Mouse (Mus musculus): ENCODE results near the gene Ccdc159. TPM values are rescaled to one million over a fixed set of nuclear protein-coding genes. Genes with fewer than 3 reads are reported as not detected.
A peak's percentile ranks its signal among the peaks of the same experiment; 100 is the strongest.

The Ccdc159 gene
- total RNA-seq, 2 experiments from 2014 or later, result 2.1 to 2.5 TPM

- no peak for DNase-seq
- intact Hi-C loops (cut with DNase I), result no loop called here
Measured at GRCm38 (mm10) chr9:21959244-21959643, 32.0 kb downstream of the Ccdc159 start.

GRCm38 (mm10) chr9:21960135-21960534 lies 32.9 kb downstream of the Ccdc159 start:
- no peak for DNase-seq
- intact Hi-C loops (cut with DNase I), result loop anchor here (2.0 kb wide), 1 partner anchor 33 kb away; the partner anchor contains the start of genes Ccdc159 and Tmem205

- intact Hi-C loops (cut with DNase I), result loop anchor here (2.0 kb wide), 1 partner anchor 34 kb away; the partner anchor contains the start of genes Ccdc159 and Tmem205
- no peak for DNase-seq
Measured at GRCm38 (mm10) chr9:21960558-21961208, 33.4 kb downstream of the Ccdc159 start.

GRCm38 (mm10) chr9:21961366-21961980 lies 34.2 kb downstream of the Ccdc159 start:
- DNase-seq, result no peak
- intact Hi-C loops (cut with DNase I), result loop anchor here (2.0 kb wide), 1 partner anchor 35 kb away; the partner anchor contains the start of genes Ccdc159 and Tmem205

- intact Hi-C loops (cut with DNase I), result loop anchor here (2.0 kb wide), 1 partner anchor 41 kb away; the partner anchor contains the start of genes Ccdc151 and Prkcsh
- DNase-seq, result no peak
Measured at GRCm38 (mm10) chr9:21962010-21962409, 34.7 kb downstream of the Ccdc159 start.

- peak; percentile 60 to 63 for DNase-seq
- intact Hi-C loops (cut with DNase I), result loop anchor here (2.0 kb wide), 1 partner anchor 40 kb away; the partner anchor contains the start of genes Ccdc151 and Prkcsh
Measured at GRCm38 (mm10) chr9:21962416-21963059, 35.3 kb downstream of the Ccdc159 start.

GRCm38 (mm10) chr9:21963417-21963816 lies 36.1 kb downstream of the Ccdc159 start, which contains the start of gene Epor:
TSS of gene Epor (minus strand) at chr9:21963506.
- DNase-seq, result peak; percentile 59 to 67
- intact Hi-C loops (cut with DNase I), result loop anchor here (2.0 kb wide), 1 partner anchor 39 kb away; the partner anchor contains the start of genes Ccdc151 and Prkcsh

- intact Hi-C loops (cut with DNase I), result no loop called here
- no peak for DNase-seq
Measured at GRCm38 (mm10) chr9:21968883-21969282, 41.6 kb downstream of the Ccdc159 start.

- intact Hi-C loops (cut with DNase I), result no loop called here
Measured at GRCm38 (mm10) chr9:21969304-21969703, 42.0 kb downstream of the Ccdc159 start.

GRCm38 (mm10) chr9:21976626-21977175 lies 49.4 kb downstream of the Ccdc159 start:
- intact Hi-C loops (cut with DNase I), result loop anchor here (5.0 kb wide), 1 partner anchor 81 kb away; no protein-coding TSS in a partner anchor

More at GRCm38 (mm10) chr9:21969304-21969703, 42.0 kb downstream of the Ccdc159 start:
- no peak for DNase-seq

GRCm38 (mm10) chr9:21977331-21977730 lies 50.1 kb downstream of the Ccdc159 start:
- intact Hi-C loops (cut with DNase I), result loop anchor here (5.0 kb wide), 1 partner anchor 80 kb away; no protein-coding TSS in a partner anchor

More at GRCm38 (mm10) chr9:21976626-21977175, 49.4 kb downstream of the Ccdc159 start:
- no peak for DNase-seq

GRCm38 (mm10) chr9:21977972-21978371 lies 50.7 kb downstream of the Ccdc159 start:
- intact Hi-C loops (cut with DNase I), result loop anchor here (1.0 to 5.0 kb wide), 2 partner anchors 79 to 165 kb away; no protein-coding TSS in a partner anchor
- peak; percentile 48 to 65 for DNase-seq

More at GRCm38 (mm10) chr9:21977331-21977730, 50.1 kb downstream of the Ccdc159 start:
- no peak for DNase-seq

GRCm38 (mm10) chr9:21978398-21979128 lies 51.3 kb downstream of the Ccdc159 start:
- intact Hi-C loops (cut with DNase I), result loop anchor here (1.0 to 5.0 kb wide), 2 partner anchors 79 to 165 kb away; no protein-coding TSS in a partner anchor

GRCm38 (mm10) chr9:21983911-21984310 lies 56.6 kb downstream of the Ccdc159 start:
- no peak for DNase-seq
- intact Hi-C loops (cut with DNase I), result no loop called here

More at GRCm38 (mm10) chr9:21978398-21979128, 51.3 kb downstream of the Ccdc159 start:
- DNase-seq, result no peak

Other genes with a start within 250 kb of the Ccdc159 start
- 1 to 10 TPM; 2.2 to 3.4 TPM for gene Ldlr, start 204.0 kb upstream of the Ccdc159 start, total RNA-seq (2021)
- 1 to 10 TPM; 4.4 to 4.6 TPM for gene Spc24, start 167.2 kb upstream of the Ccdc159 start, total RNA-seq (2021)
- gene Kank2, start 128.7 kb upstream of the Ccdc159 start, total RNA-seq (2021), result 10 to 100 TPM; 50.5 to 54.2 TPM
- gene Angptl8, start 92.0 kb upstream of the Ccdc159 start, total RNA-seq (2021), result not detected
- gene Dock6, start 74.8 kb upstream of the Ccdc159 start, total RNA-seq (2021), result 10 to 100 TPM; 31.0 to 39.1 TPM
- 10 to 100 TPM; 12.4 to 13.4 TPM for gene Rab3d, start 9.3 kb upstream of the Ccdc159 start, total RNA-seq (2021)
- gene Tmem205, start 85 bp downstream of the Ccdc159 start, total RNA-seq (2021), result 10 to 100 TPM; 57.0 to 58.5 TPM
- 1 to 10 TPM; 1.7 to 2.7 TPM for gene Plppr2, start 9.6 kb downstream of the Ccdc159 start, total RNA-seq (2021)
- gene Swsap1, start 28.3 kb downstream of the Ccdc159 start, total RNA-seq (2021), result 1 to 10 TPM; 5.8 to 8.0 TPM
- gene Epor, start 36.0 kb downstream of the Ccdc159 start, total RNA-seq (2021), result 1 to 10 TPM; 1.4 to 2.2 TPM
- 1 to 10 TPM; 2.8 to 3.4 TPM for gene Rgl3, start 62.0 kb downstream of the Ccdc159 start, total RNA-seq (2021)
- gene Ccdc151, start 75.2 kb downstream of the Ccdc159 start, total RNA-seq (2021), result not detected
- gene Prkcsh, start 75.3 kb downstream of the Ccdc159 start, total RNA-seq (2021), result 10 to 100 TPM; 66.4 to 67.5 TPM
- under 1 TPM; 0.05 to 0.11 TPM for gene Elavl3, start 124.6 kb downstream of the Ccdc159 start, total RNA-seq (2021)
- gene Gm49318, start 143.8 kb downstream of the Ccdc159 start, total RNA-seq (2021), result not detected
- gene Zfp653, start 143.9 kb downstream of the Ccdc159 start, total RNA-seq (2021), result 1 to 10 TPM; 4.4 to 5.2 TPM
- 100 to 1,000 TPM; 103 to 106 TPM for gene Ecsit, start 158.0 kb downstream of the Ccdc159 start, total RNA-seq (2021)
- 1 to 10 TPM; 7.3 to 8.8 TPM for gene Cnn1, start 171.7 kb downstream of the Ccdc159 start, total RNA-seq (2021)
- 10 to 100 TPM; 37.1 to 37.8 TPM for gene Elof1, start 189.7 kb downstream of the Ccdc159 start, total RNA-seq (2021)
- gene Acp5, start 208.2 kb downstream of the Ccdc159 start, total RNA-seq (2021), result 1 to 10 TPM; 1.6 to 2.3 TPM
- 10 to 100 TPM; 48.3 to 52.6 TPM for gene Pigyl, start 229.4 kb downstream of the Ccdc159 start, total RNA-seq (2021)

Data from heart, postnatal 36 days (tissue).